Mouse (Mus musculus): ENCODE data around the gene Lyl1. TPM values are rescaled to one million over a fixed set of nuclear protein-coding genes. Genes with fewer than 3 reads are reported as not detected.
A peak's percentile ranks its signal among the peaks of the same experiment; 100 is the strongest.

The Lyl1 gene
- polyA plus RNA-seq, 1 experiment from 2014 or later, result 7.9 TPM

- peak; percentile 83 for ATAC-seq (ENCODE audit: low FRiP score, low TSS enrichment)
- H3K27me3 ChIP-seq (ENCODE audit: insufficient read depth, low read length), result no peaks in the 10 kb centered on the region
- peak within 1 kb of the TSS; percentile 99 for H3K4me3 ChIP-seq (ENCODE audit: low read length)
- peak within 1 kb of the TSS; percentile 100 for H3K9ac ChIP-seq (replicated peaks; ENCODE audit: low read length)
- no peaks in the 10 kb centered on the region for H3K9me3 ChIP-seq (ENCODE audit: low read length)
- H3K27ac ChIP-seq (ENCODE audit: low read length), result peak within 1 kb of the TSS; percentile 97
- peak within 1 kb of the TSS; percentile 85 for H3K4me2 ChIP-seq (replicated peaks; ENCODE audit: low read depth, low read length)
- 0% methylated on average over 35 of the region's 37 CpGs for WGBS
- peaks cover 42% of the 10 kb centered on the region for H3K4me1 ChIP-seq (ENCODE audit: insufficient read depth, low read length)
- peaks cover 15% of the 10 kb centered on the region for H3K36me3 ChIP-seq (ENCODE audit: insufficient read depth, low read length)
Observed at GRCm38 (mm10) chr8:84687705-84688100, 13.6 kb upstream of the Lyl1 start, which contains the start of gene Nacc1. Nacc1 (minus strand) TSS chr8:84687862.

- H3K9me3 ChIP-seq (ENCODE audit: low read length), result no peaks in the 10 kb centered on the region
- H3K27ac ChIP-seq (ENCODE audit: low read length), result peak overlapping the region; percentile 74
Observed at GRCm38 (mm10) chr8:84689091-84689915, 12.0 kb upstream of the Lyl1 start.

GRCm38 (mm10) chr8:84693332-84693731 is 7.9 kb upstream of the Lyl1 start:
- Histone ChIP-seq H3K9me3 (ENCODE audit: low read length) (no peaks in the 10 kb centered on the region), H3K4me1 (ENCODE audit: insufficient read depth, low read length) (peaks cover 17% of the 10 kb centered on the region), H3K4me3 (ENCODE audit: low read length) (no peak overlapping the region), H3K27ac (ENCODE audit: low read length) (no peak overlapping the region), H3K36me3 (ENCODE audit: insufficient read depth, low read length) (peaks cover 55% of the 10 kb centered on the region), H3K9ac (replicated peaks; ENCODE audit: low read length) (no peak overlapping the region), H3K4me2 (replicated peaks; ENCODE audit: low read depth, low read length) (no peak overlapping the region), H3K27me3 (ENCODE audit: insufficient read depth, low read length) (no peaks in the 10 kb centered on the region)
- ATAC-seq (ENCODE audit: low FRiP score, low TSS enrichment), result no peak
- 69% methylated on average over 4 of the region's 4 CpGs for WGBS

More at GRCm38 (mm10) chr8:84689091-84689915, 12.0 kb upstream of the Lyl1 start:
- peaks cover 27% of the 10 kb centered on the region for H3K36me3 ChIP-seq (ENCODE audit: insufficient read depth, low read length)
- ATAC-seq (ENCODE audit: low FRiP score, low TSS enrichment), result peak; percentile 85
- no peaks in the 10 kb centered on the region for H3K27me3 ChIP-seq (ENCODE audit: insufficient read depth, low read length)
- H3K4me2 ChIP-seq (replicated peaks; ENCODE audit: low read depth, low read length), result peak overlapping the region; percentile 85
- H3K4me1 ChIP-seq (ENCODE audit: insufficient read depth, low read length), result peaks cover 42% of the 10 kb centered on the region
- WGBS, result under 1% methylated on average over 47 of the region's 47 CpGs
- peak overlapping the region; percentile 86 for H3K9ac ChIP-seq (replicated peaks; ENCODE audit: low read length)
- H3K4me3 ChIP-seq (ENCODE audit: low read length), result peak overlapping the region; percentile 79

GRCm38 (mm10) chr8:84695140-84695539 is 6.1 kb upstream of the Lyl1 start:
- H3K4me1 ChIP-seq (ENCODE audit: insufficient read depth, low read length), result peaks cover 9% of the 10 kb centered on the region; the same call in 1 of the 2 replicates
- H3K27me3 ChIP-seq (ENCODE audit: insufficient read depth, low read length), result no peaks in the 10 kb centered on the region
- H3K4me3 ChIP-seq (ENCODE audit: low read length), result no peak overlapping the region
- ATAC-seq (ENCODE audit: low FRiP score, low TSS enrichment), result no peak
- no peak overlapping the region for H3K4me2 ChIP-seq (replicated peaks; ENCODE audit: low read depth, low read length)
- no peaks in the 10 kb centered on the region for H3K9me3 ChIP-seq (ENCODE audit: low read length)
- no peak overlapping the region for H3K9ac ChIP-seq (replicated peaks; ENCODE audit: low read length)
- WGBS, result 87% methylated on average over 6 of the region's 6 CpGs
- H3K36me3 ChIP-seq (ENCODE audit: insufficient read depth, low read length), result peaks cover 67% of the 10 kb centered on the region
- no peak overlapping the region for H3K27ac ChIP-seq (ENCODE audit: low read length)

- Histone ChIP-seq H3K4me1 (ENCODE audit: insufficient read depth, low read length) (peaks cover 12% of the 10 kb centered on the region), H3K4me3 (ENCODE audit: low read length) (no peak overlapping the region), H3K4me2 (replicated peaks; ENCODE audit: low read depth, low read length) (no peak overlapping the region), H3K27me3 (ENCODE audit: insufficient read depth, low read length) (peaks cover 16% of the 10 kb centered on the region), H3K9ac (replicated peaks; ENCODE audit: low read length) (no peak overlapping the region), H3K9me3 (ENCODE audit: low read length) (no peaks in the 10 kb centered on the region), H3K27ac (ENCODE audit: low read length) (no peak overlapping the region), H3K36me3 (ENCODE audit: insufficient read depth, low read length) (peaks cover 55% of the 10 kb centered on the region)
- WGBS, result 92% methylated on average over 14 of the region's 14 CpGs
- no peak for ATAC-seq (ENCODE audit: low FRiP score, low TSS enrichment)
Observed at GRCm38 (mm10) chr8:84697166-84698130, 3.8 kb upstream of the Lyl1 start.

- H3K27me3 ChIP-seq (ENCODE audit: insufficient read depth, low read length), result peaks cover 24% of the 10 kb centered on the region
- peaks cover 12% of the 10 kb centered on the region for H3K4me1 ChIP-seq (ENCODE audit: insufficient read depth, low read length)
- H3K4me3 ChIP-seq (ENCODE audit: low read length), result no peak overlapping the region
- no peaks in the 10 kb centered on the region for H3K9me3 ChIP-seq (ENCODE audit: low read length)
- H3K4me2 ChIP-seq (replicated peaks; ENCODE audit: low read depth, low read length), result no peak overlapping the region
- no peak overlapping the region for H3K9ac ChIP-seq (replicated peaks; ENCODE audit: low read length)
- peaks cover 47% of the 10 kb centered on the region for H3K36me3 ChIP-seq (ENCODE audit: insufficient read depth, low read length)
- 91% methylated on average over 5 of the region's 5 CpGs for WGBS
- no peak overlapping the region for H3K27ac ChIP-seq (ENCODE audit: low read length)
- no peak for ATAC-seq (ENCODE audit: low FRiP score, low TSS enrichment)
Observed at GRCm38 (mm10) chr8:84698288-84698687, 3.0 kb upstream of the Lyl1 start.

GRCm38 (mm10) chr8:84698929-84699401 is 2.3 kb upstream of the Lyl1 start:
- H3K36me3 ChIP-seq (ENCODE audit: insufficient read depth, low read length), result peaks cover 41% of the 10 kb centered on the region
- WGBS, result 81% methylated on average over 9 of the region's 9 CpGs
- no peak overlapping the region for H3K4me2 ChIP-seq (replicated peaks; ENCODE audit: low read depth, low read length)
- ATAC-seq (ENCODE audit: low FRiP score, low TSS enrichment), result no peak
- H3K4me1 ChIP-seq (ENCODE audit: insufficient read depth, low read length), result peaks cover 15% of the 10 kb centered on the region
- H3K27ac ChIP-seq (ENCODE audit: low read length), result peak overlapping the region; percentile 72
- no peak overlapping the region for H3K4me3 ChIP-seq (ENCODE audit: low read length)
- peaks cover 31% of the 10 kb centered on the region for H3K27me3 ChIP-seq (ENCODE audit: insufficient read depth, low read length)
- no peak overlapping the region for H3K9ac ChIP-seq (replicated peaks; ENCODE audit: low read length)
- no peaks in the 10 kb centered on the region for H3K9me3 ChIP-seq (ENCODE audit: low read length)

- H3K9me3 ChIP-seq (ENCODE audit: low read length), result no peaks in the 10 kb centered on the region
- no peak overlapping the region for H3K4me2 ChIP-seq (replicated peaks; ENCODE audit: low read depth, low read length)
- peaks cover 40% of the 10 kb centered on the region for H3K27me3 ChIP-seq (ENCODE audit: insufficient read depth, low read length)
- H3K4me3 ChIP-seq (ENCODE audit: low read length), result no peak overlapping the region
- 62% methylated on average over 7 of the region's 7 CpGs for WGBS
- H3K4me1 ChIP-seq (ENCODE audit: insufficient read depth, low read length), result peaks cover 22% of the 10 kb centered on the region
- peak; percentile 32 for ATAC-seq (ENCODE audit: low FRiP score, low TSS enrichment)
- H3K27ac ChIP-seq (ENCODE audit: low read length), result peak overlapping the region; percentile 72
- peaks cover 40% of the 10 kb centered on the region for H3K36me3 ChIP-seq (ENCODE audit: insufficient read depth, low read length)
- no peak overlapping the region for H3K9ac ChIP-seq (replicated peaks; ENCODE audit: low read length)
Observed at GRCm38 (mm10) chr8:84699861-84700322, 1.4 kb upstream of the Lyl1 start.

GRCm38 (mm10) chr8:84700526-84700925 is 731 bp upstream of the Lyl1 start:
- Histone ChIP-seq H3K9ac (replicated peaks; ENCODE audit: low read length) (no peak overlapping the region), H3K27ac (ENCODE audit: low read length) (peak overlapping the region; percentile 70), H3K4me2 (replicated peaks; ENCODE audit: low read depth, low read length) (no peak overlapping the region), H3K36me3 (ENCODE audit: insufficient read depth, low read length) (peaks cover 35% of the 10 kb centered on the region), H3K4me3 (ENCODE audit: low read length) (no peak overlapping the region), H3K4me1 (ENCODE audit: insufficient read depth, low read length) (peaks cover 29% of the 10 kb centered on the region), H3K27me3 (ENCODE audit: insufficient read depth, low read length) (peaks cover 46% of the 10 kb centered on the region), H3K9me3 (ENCODE audit: low read length) (no peaks in the 10 kb centered on the region)
- 81% methylated on average over 5 of the region's 5 CpGs for WGBS
- no peak for ATAC-seq (ENCODE audit: low FRiP score, low TSS enrichment)
